Mouse (Mus musculus): Measurements from ENCODE around the gene Hes7.

Hes7 gene

GRCm38 (mm10) chr11:69120221-69121000 lies at the start of gene Hes7:
TSS of gene Hes7 (plus strand) at chr11:69120404.
- DNase-seq = peak; percentile 48 to 57

GRCm38 (mm10) chr11:69070590-69071222 lies 49.5 kb upstream of the Hes7 start, which contains the start of gene Tmem107:
TSS of gene Tmem107 (plus strand) at chr11:69070806.
- DNase-seq = peak; percentile 94 to 97

GRCm38 (mm10) chr11:69071262-69071661 lies 48.9 kb upstream of the Hes7 start:
- no peak for DNase-seq

GRCm38 (mm10) chr11:69072234-69072633 lies 48.0 kb upstream of the Hes7 start:
- no peak for DNase-seq

GRCm38 (mm10) chr11:69072666-69073064 lies 47.5 kb upstream of the Hes7 start:
- DNase-seq = no peak

GRCm38 (mm10) chr11:69073065-69073888 lies 46.9 kb upstream of the Hes7 start:
- peak; percentile 80 to 88 for DNase-seq

- no peak for DNase-seq
Measured at GRCm38 (mm10) chr11:69073951-69074775, 46.0 kb upstream of the Hes7 start.

GRCm38 (mm10) chr11:69074776-69075069 lies 45.5 kb upstream of the Hes7 start:
- DNase-seq = no peak

- DNase-seq = no peak
Measured at GRCm38 (mm10) chr11:69075764-69076479, 44.3 kb upstream of the Hes7 start.

GRCm38 (mm10) chr11:69076572-69076971 lies 43.6 kb upstream of the Hes7 start:
- no peak for DNase-seq

GRCm38 (mm10) chr11:69077316-69077715 lies 42.9 kb upstream of the Hes7 start:
- DNase-seq = no peak

GRCm38 (mm10) chr11:69078041-69078440 lies 42.2 kb upstream of the Hes7 start:
- DNase-seq = no peak

- no peak for DNase-seq
Measured at GRCm38 (mm10) chr11:69078805-69079438, 41.3 kb upstream of the Hes7 start.

- DNase-seq = no peak
Measured at GRCm38 (mm10) chr11:69080102-69080854, 39.9 kb upstream of the Hes7 start.

GRCm38 (mm10) chr11:69080855-69081222 lies 39.4 kb upstream of the Hes7 start:
- DNase-seq = no peak

GRCm38 (mm10) chr11:69081613-69082012 lies 38.6 kb upstream of the Hes7 start:
- no peak for DNase-seq

GRCm38 (mm10) chr11:69085608-69086007 lies 34.6 kb upstream of the Hes7 start:
- no peak for DNase-seq

- no peak for DNase-seq
Measured at GRCm38 (mm10) chr11:69086390-69086789, 33.8 kb upstream of the Hes7 start.

- peak; percentile 73 to 84 for DNase-seq
Measured at GRCm38 (mm10) chr11:69087082-69087481, 33.1 kb upstream of the Hes7 start.

GRCm38 (mm10) chr11:69087597-69087996 lies 32.6 kb upstream of the Hes7 start:
- DNase-seq = no peak
